Mouse (Mus musculus): ENCODE data around the gene Ulk4. TPM values are rescaled to one million over a fixed set of nuclear protein-coding genes. Genes with fewer than 3 reads are reported as not detected.
A peak's percentile ranks its signal among the peaks of the same experiment; 100 is the strongest.

The Ulk4 gene
- total RNA-seq (2021), result 1 to 10 TPM; 5.3 to 5.7 TPM
- long read RNA-seq, experiment 1, full-length matches to known transcripts, result 1 of 3 reads
- long read RNA-seq, experiment 1, partial matches to known transcripts, result 1 of 3 reads
- long read RNA-seq, experiment 1, other reads (novel, unspliced or antisense), result 1 of 3 reads
- long read RNA-seq, experiment 2, partial matches to known transcripts, result 4 of 11 reads
- long read RNA-seq, experiment 2, other reads (novel, unspliced or antisense), result 7 of 11 reads

DNA sequence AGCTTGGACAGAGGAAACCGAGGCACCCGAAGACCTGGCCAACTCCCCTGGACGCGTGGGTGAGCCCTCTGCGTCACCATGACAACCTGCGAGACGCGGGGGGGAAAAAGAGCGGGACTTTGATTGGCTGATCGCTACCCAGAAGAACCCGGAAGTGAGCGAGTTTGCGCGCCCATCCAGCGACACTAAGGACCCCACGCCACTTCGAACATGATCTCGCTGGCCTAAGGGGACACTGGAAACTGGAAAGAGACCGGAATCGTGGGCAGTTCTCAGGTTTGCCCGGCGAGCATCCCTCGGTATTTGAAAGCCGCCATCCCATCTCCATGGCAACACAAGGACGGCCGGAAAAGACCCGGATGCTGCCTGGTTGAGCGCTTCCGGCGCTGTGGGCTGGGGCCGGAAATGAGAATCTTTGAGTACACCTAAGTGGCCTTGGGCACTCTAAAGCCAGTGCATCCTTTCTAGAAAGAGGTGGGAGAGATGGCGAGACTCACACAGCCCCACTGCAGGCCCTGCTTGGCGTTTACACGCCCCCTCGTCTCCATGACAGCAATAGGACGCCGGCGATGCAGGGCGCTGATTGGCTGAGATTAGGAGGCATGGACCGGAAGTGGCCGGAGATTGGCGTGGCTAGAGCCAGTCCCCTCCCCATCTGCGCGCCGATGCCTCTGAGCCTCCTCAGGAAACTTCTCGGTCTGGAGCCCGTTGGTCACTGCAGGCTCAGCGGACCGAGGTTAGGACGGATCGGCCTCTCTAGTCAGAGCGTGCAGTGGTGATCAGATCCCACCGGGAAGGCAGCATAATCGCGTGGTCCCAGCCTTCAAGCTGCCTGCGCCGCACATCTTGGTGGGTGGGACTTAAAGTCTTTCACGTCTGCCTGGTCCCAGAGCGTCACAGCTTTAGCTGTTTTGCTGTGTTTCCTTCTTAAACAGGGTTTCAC is at the start of gene Ulk4:
Gene Ulk4, minus strand, starts transcription at position 80 of the 943 bp plus-strand sequence.
- peak; percentile 68 to 89 for DNase-seq (ENCODE audit: low spot score in 2 of 2)

DNA sequence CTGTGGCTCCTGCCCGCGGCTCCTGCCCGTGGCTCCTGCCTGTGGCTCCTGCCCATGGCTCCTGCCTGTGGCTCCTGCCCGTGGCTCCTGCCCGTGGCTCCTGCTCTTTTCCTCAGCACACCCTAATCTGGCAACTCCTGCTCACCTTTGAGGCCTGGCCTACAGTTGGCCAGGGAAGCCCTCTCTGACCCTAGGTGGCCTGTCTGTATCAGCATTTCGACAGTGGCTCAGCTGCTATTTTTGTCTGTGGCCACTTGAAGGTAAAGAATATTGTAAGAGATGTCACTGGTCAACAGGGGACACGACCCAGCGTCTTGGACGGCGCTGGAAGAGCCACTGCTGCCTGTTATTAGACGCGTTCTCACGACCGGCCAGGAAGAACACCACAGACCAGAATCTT is 45.0 kb upstream of the Ulk4 start:
- DNase-seq (ENCODE audit: low spot score in 2 of 2), result no peak

DNA sequence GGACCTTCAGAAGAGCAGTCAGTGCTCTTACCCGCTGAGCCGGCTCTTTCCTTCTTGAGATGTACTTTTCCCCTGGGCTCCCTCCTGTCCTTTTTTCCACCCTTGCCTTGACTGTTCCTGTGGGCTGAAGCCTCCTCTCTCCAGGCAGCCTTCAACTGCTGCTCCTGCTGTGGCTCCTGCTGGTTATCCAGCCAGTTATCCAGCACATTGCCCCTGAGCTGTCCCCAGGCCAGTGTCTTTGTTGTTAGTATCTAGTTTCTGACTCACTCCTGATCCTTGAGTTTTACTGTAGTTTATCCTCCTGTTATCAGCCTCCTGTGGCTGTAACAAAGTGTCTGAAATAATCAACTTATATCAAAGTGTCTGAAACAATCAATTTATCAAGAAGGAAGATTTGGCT is 44.1 kb upstream of the Ulk4 start:
- DNase-seq (ENCODE audit: low spot score in 2 of 2), result no peak

DNA sequence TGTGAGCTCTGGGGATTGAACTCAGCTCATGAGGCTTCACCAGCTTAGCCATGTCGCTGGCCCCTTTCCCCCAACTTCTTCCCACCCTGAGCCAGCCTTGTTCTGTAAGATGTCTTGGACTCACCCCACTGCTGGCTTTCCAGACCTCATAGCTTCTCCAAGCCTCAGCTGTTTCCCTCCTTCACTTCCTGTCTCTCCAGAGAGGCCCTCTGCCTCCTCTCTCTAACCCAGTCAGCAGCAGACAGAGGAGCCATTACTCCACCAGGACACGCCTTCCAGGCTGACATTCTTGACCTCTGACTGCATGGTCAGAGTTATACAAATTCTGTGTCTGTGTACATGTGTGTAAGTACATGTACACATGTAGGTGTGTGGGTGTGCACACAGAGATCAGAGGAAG is 43.4 kb upstream of the Ulk4 start:
- DNase-seq (ENCODE audit: low spot score in 2 of 2), result no peak

DNA sequence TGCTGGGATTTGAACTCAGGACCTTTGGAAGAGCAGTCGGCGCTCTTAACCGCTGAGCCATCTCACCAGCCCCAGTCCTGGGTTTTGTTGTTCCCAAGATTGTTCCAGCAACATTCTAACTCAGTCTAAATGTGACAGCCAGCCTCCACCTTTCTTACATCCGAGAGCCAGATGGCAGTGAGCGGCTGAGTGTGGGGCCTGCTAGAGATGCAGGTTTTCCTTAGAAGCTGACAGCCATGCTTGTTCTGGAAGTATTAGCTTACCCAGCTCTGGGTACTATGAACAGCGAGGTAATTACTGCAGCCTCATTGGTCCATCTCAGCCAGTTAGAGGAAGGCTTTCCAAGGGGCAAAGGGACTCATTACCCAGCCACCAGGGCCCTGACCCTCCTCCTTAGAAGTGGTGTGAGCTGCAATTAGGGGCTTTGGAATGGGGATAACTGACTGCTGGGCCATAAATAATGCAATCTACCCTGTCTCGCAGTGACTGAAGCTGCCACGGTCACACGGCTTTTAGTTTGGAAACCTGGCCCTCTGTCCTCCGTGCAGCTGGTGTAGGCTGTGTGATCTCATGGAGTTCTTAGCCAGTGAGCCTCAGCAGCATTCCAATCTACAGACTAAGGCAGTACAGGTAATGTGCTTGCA is 42.4 kb upstream of the Ulk4 start:
- no peak for DNase-seq (ENCODE audit: low spot score in 2 of 2)

DNA sequence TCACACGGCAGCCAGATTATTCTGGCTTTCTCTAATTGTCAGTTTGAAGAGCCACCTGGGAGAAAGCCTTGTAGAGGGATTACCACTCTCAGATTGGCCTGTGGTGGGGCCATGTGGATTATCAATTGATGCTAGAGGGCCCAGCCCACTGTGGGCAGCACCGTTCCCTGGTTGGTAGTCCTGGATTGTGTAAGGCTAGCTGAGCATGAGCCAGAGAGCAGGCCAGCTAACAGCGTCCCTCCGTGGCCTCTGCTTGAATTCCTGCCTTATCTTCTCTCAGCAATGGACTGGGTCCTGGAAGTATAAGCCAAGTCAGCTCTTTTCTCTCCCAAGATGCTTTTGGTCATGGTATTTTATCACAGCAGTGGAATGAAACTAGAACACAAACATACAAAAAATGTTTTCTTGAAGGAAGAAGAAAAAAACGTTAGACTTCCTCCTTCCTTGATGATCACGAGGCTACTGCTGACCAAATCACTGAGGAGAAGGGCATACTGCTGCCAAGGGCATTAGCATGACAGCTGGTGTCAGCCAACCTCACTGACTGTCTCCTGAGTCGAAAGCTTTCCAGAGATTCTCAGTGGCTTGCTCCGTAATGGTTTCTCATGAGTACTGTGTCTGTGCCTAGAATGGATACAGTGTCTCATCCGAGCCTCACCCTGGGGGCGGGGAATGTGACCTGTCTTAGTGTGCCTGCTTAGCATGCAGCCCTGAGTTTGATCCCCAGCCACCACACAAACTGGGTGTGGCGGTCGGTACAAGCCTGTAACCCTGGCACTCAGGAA is 39.8 kb upstream of the Ulk4 start:
- no peak for DNase-seq (ENCODE audit: low spot score in 2 of 2)

DNA sequence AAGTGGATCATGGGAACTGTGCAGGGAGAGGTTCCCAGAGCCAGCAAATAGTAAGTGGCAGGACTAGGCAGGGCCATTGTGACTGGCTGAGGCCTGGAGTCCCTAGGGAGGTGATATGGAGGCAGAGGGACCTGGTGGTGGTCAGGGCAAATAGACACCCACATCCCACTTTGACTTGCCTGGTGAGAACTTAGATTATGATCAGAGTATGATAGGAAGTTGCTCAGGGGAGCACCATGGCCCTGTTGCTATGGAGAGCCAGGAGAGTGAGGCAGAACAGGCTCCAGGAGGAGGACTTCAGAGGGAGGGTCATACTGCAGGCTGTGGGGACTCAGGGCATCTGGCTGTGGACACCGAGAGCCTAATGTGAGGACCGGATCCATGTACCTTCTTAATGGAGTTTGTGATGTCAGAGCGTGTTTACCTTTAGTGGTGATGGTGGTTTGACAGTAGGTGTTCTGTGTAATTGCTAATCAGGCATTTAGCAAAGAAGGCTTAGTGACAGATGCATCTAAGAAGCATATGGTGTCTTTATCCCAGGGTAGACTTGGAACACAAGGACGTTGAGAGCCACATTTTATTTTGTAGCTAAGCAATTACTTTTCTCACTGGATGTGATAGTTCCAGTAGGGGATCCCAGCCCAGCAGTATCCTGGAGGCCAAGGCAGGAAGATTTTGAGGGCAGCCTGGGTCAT is 39.1 kb upstream of the Ulk4 start:
- DNase-seq (ENCODE audit: low spot score in 2 of 2), result no peak

DNA sequence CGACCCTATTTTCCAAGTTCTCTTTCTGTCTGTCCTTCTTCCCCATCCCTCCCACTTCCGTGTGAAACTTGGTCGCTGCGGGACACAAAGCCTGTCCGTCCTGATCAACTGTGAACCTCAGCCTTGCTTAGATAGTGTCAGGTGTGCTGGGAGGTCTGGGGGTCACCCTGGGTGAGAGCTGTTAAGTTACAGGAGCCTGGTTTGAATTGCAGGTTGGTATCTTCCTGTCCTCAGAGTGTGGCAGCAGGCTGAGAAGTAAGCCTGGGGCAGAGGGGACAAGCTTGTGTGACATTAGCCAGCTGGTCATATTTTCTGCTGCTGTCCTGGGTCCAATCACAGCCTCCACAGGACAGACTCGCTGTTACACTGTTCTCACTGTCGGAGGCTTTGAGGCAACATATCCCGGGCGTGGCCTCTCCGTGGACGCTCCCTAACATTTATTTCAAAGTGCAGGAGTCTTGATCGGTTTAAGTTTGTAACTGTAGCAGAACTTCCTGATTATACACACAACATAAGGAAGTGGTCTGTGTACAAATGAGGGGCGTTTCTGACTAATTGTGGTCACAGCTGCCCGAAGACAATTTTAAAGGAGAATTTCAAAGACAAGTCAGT is 37.6 kb upstream of the Ulk4 start:
- no peak for DNase-seq (ENCODE audit: low spot score in 2 of 2)

DNA sequence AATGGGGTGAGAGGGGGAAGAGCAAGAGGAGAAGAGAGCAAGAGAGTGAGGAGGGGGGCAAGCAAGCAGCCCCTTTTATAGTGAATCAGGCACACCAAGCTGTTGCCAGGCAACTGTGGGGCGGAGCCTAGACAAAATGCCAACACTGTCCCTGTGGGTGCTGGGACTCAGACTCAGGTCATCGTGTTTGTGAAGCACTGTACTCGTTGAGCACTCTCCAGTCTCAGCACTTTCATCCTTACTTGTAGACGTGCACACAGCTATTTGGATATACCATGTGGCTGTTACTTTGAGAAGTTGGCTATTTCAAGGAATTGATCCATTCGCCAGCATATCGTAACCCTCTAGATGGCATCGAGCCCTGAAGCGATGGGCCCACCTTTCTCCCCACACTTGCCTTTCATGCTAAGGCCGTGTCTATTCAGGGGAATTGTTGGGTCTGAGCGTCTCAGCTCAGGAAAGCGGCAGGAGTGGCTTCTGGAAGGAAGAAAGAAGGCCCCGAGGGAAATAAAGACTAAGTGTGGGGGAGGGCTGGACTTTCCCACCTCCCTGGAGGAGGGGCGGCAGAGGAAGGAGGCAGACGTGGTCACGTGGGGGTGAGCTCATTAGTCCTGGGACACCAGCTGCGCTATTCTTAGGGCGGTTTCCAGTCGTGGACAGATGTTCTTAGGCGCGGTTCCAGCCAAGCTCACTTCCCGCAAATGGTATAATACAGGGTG is 36.8 kb upstream of the Ulk4 start:
- DNase-seq (ENCODE audit: low spot score in 2 of 2), result peak in 1 of 2 experiments; percentile 32

DNA sequence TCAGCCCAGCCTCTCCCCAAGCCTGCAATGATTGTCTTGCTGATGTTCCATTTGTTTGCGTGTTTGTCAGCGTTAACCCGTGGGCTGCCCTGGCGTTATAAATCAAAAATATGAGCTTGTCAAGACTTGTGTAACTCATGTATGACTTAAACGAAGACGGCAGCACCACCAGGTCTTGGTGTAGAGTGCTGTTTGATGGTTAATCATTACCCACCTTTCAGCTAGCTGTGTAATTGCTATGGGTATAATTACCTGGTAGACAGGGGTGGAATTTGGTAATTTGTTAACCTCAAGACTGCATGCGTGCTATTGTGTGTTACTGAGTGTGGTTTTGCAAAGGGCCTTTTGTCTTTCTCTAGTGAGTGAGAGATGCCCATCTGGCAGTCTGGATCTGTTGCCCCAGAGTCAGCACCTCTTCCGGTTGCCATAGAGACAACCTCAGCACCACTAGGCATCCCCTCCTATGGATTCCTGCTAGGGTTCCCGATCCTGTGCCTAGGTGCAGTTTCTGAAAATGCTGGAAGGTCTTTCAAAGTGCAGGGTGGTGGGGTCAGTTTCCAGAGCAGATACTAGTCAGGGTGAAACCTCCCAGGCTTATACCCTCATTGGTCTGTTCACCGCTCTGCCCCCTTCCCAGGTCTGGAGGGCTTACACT is 35.4 kb upstream of the Ulk4 start:
- no peak for DNase-seq (ENCODE audit: low spot score in 2 of 2)

DNA sequence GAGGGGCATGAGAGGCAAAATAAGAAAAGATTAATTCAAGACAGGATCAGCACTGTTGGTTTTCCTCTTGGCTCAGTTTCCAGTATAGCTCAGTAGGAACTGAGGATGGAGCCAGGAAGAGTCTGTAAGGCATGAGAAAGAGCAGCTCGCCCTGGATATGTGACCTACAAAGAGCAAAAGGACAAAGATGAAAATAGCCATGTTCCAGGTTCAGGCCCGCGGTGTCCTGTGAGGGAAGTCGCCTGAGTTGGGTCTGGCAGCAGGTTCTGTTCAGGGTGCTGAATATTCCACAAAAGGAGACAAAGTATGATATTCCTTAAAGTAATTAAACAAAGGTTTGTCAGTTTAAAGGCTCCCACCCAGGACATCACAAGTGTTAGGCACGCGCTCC is 34.8 kb upstream of the Ulk4 start:
- DNase-seq (ENCODE audit: low spot score in 2 of 2), result no peak

DNA sequence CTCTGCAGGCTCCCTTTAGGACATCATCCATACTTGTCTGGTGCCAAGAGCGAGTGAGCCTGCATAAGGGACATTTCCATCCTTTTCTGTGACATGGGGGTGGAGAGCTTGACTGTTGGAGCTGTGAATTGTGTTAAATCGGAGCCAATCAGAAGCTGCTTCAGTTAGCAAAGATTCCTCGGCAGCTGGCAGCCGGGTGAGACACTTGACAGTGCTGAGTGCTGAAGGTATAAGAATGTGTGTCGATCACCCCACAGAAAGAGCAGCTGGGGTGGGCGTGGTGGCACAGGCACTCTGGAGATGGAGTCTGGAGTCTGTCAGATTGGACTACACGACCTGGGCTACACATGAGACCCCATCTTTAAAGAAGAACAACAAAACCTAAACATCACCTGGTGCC is 33.5 kb upstream of the Ulk4 start:
- DNase-seq (ENCODE audit: low spot score in 2 of 2), result no peak

DNA sequence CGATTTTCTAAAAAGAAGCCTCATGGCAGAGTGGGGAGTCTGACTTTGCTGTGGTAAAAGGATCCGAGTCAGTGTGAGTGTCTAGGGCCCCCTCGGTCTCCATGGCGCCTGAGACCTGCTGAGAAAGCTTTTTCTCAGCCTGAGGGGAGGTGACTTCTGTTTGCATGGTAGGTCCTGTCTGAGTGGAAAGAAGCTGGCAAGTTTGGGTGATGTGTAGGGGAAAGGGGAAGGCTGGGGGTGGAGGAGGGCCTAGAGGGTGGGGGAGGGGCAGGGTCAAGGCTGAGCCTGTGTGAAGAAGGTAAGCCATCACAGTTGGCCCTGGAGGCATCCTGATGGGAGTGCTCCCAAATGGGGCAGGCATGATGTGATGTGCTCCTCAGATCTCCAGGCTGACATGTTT is 32.3 kb upstream of the Ulk4 start:
- DNase-seq (ENCODE audit: low spot score in 2 of 2), result no peak

DNA sequence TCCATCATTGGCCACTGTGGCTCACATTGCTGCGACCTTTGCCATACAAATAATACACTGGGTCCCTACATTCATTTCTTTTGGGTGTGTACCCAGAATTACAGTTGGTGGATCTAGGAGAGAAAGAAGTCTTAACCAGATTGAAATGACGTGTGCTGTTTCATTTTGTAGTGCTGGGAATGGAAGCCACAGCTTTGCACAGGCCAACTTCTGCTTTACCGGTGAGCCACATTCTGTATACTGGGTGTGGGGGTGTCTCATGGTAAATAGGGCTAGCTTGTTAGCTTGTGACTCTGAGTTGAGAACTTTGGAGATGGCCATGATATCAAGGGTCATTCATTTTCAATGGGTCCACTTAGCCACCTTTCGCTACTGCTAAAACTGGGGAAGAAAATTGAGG is 28.5 kb upstream of the Ulk4 start:
- no peak for DNase-seq (ENCODE audit: low spot score in 2 of 2)

DNA sequence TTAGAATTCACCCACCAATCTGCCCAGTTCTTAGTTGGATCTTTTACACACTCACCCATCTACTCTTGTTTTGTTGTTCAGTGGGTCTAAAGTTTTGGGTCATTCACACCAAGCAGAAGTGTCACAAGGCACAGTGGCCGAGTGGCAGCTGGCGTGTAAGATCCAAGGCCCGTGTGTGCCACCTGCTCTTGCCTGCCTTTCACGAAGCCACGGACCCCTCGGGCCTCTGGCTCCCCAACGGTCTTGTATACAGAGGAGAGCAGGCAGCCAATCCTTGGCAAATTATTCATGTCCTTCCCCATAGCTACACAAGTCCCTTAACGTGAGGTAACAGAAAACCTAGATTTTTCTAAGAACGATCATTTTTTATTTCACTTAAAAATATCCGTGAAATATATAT is 27.5 kb upstream of the Ulk4 start:
- no peak for DNase-seq (ENCODE audit: low spot score in 2 of 2)

DNA sequence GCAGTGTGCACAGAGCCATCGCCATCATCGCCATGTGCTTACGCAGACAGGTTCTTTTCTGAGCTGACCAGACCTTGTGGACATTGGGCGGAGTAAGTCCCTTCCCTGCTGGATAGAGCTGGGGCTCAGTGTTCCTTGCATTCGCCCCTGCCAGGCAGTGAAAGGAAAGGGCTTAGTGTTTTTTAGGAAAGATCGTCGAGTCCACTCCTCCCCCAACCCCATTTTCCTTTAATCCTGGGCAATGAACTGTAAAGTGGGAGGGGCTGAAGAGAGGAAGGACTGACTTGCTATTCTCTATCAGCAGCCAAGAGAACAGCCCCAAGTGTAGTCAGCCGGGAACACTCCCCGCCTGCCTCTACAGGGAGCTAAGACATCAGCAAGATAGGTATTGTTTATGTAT is 26.8 kb upstream of the Ulk4 start:
- DNase-seq (ENCODE audit: low spot score in 2 of 2), result no peak

DNA sequence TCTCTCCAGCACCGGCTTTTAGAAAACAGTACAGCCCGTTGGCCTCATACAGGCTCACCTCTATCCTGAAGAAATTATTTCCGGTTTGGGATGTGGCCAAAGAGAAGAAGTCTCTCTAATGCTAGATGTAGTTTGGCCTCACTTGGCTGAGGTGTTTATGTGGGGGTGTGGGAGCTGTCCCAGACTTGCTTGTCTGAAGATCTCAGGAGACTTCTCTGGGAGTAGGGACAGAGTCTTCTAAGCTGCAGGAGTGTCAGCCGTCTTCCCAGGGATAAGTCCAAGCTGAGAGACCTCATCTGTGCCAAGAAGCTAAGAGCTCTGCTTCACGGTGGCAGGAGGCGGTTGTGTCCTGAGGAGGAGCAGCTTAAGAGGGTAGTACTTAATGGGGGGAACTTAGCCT is 26.1 kb upstream of the Ulk4 start:
- DNase-seq (ENCODE audit: low spot score in 2 of 2), result no peak

DNA sequence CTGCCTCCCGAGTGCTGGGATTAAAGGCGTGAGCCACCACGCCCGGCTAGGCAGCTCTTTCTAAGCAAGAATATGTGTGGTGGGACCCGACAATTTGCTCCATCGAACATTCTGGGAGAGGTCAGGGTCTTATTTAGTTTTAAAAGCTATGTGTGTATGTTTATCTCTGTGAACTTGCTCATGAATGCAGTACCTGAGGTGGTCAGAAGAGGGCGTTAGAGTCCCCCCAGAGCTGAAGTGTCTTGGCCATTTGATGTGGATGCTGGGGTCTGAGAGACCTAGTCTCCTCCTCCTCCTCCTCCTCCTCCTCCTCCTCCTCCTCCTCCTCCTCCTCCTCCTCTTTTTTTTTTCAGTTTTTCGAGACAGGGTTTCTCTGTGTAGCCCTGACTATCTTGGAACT is 25.5 kb upstream of the Ulk4 start:
- DNase-seq (ENCODE audit: low spot score in 2 of 2), result no peak
